In the genomic region with DNA sequence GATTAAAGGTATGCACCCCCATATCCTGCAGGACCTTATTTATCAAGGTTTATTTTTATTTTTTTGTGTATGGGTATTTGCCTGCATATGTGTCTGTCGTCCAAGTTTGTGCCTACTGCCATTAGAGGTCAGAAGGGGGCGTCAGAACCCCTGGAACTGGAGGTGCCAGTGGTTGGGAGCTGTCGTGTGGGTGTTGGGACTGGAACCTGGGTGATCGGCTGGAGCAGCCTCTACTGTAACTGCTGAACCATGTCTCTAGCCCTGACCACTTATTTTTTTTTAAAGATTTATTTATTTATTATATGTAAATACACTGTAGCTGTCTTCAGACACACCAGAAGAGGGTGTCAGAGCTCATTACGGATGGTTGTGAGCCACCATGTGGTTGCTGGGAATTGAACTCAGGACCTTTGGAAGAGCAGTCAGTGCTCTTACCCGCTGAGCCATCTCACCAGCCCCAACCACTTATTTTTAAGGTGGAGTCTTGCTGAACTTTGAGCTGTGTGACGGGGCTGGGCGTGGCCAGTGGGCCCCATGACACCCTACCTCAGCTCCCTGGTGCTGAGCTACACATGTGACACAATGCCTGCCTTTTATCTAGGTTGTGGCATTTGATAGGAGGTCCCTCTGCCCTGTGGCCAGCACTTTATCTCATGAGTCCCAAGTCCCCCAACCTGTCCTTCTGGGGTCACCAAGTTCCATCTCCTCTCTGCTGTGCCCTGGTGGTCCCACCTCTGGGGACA, we compare ENCODE assay signal across 15 mouse cellular contexts. TPM values are rescaled to one million over a fixed set of nuclear protein-coding genes. Genes with fewer than 3 reads are reported as not detected.
A peak's percentile ranks its signal among the peaks of the same experiment; 100 is the strongest.
DNase-seq lines count a peak whose midpoint lies in the region; ATAC-seq lines count a peak whose summit lies in the region.
"Had no signal": no experiment of that assay in that cellular context is flagged by ENCODE, and none has a peak within 500 bp of the region (broad histone marks: within the 10 kb centered on the region; RNA-seq: fewer than 3 reads in every experiment).

No protein-coding gene starts in this region.

- no peak for DNase-seq in midbrain, embryonic 11.5 days (ENCODE audit: low spot score, missing footprints)
- DNase-seq in left cerebral cortex, postnatal 14 days (ENCODE audit: low spot score in 2 of 2), result no peak
- no peak for DNase-seq in frontal cortex, postnatal 25 days (ENCODE audit: low spot score in 2 of 2)
- DNase-seq: cerebellum, postnatal 25 days; gastrocnemius, postnatal 10 days; kidney, postnatal 14 days; left cerebral cortex, postnatal 4 days had no signal

- no peaks in the 10 kb centered on the region for H3K4me1 ChIP-seq in midbrain, embryonic 11.5 days (ENCODE audit: control insufficient read depth, insufficient read depth, low read length)
- H3K4me1 ChIP-seq in midbrain, embryonic 13.5 days (replicated peaks), result no peaks in the 10 kb centered on the region
- peaks cover 55% of the 10 kb centered on the region for H3K4me1 ChIP-seq in heart, embryonic 15.5 days (replicated peaks)
- peaks cover 29% of the 10 kb centered on the region for H3K4me1 ChIP-seq in liver, embryonic 12.5 days
- H3K4me1 ChIP-seq in stomach, embryonic 16.5 days (ENCODE audit: control insufficient read depth, insufficient read depth, low read length), result 0 out of 2 replicates have a peak, but pooled peaks cover 6% of the 10 kb centered on the region

- H3K36me3 ChIP-seq in midbrain, embryonic 11.5 days (ENCODE audit: control insufficient read depth, insufficient read depth, low read length), result no peaks in the 10 kb centered on the region
- H3K36me3 ChIP-seq in midbrain, embryonic 13.5 days, result peaks cover 37% of the 10 kb centered on the region
- no peaks in the 10 kb centered on the region for H3K36me3 ChIP-seq in heart, embryonic 15.5 days
- H3K36me3 ChIP-seq in liver, embryonic 12.5 days, result no peaks in the 10 kb centered on the region
- no peaks in the 10 kb centered on the region for H3K36me3 ChIP-seq in stomach, embryonic 16.5 days (ENCODE audit: control insufficient read depth, insufficient read depth, low read length)

- H3K9ac ChIP-seq in midbrain, embryonic 11.5 days (ENCODE audit: low read length), result no peak overlapping the region
- H3K9ac ChIP-seq in midbrain, embryonic 13.5 days (replicated peaks), result no peak overlapping the region
- H3K9ac ChIP-seq in heart, embryonic 15.5 days, result no peak overlapping the region
- no peak overlapping the region for H3K9ac ChIP-seq in liver, embryonic 12.5 days
- H3K9ac ChIP-seq in stomach, embryonic 16.5 days (ENCODE audit: low read length), result no peak overlapping the region

- no peak overlapping the region for H3K4me3 ChIP-seq in midbrain, embryonic 11.5 days (ENCODE audit: low read depth, low read length)
- no peak overlapping the region for H3K4me3 ChIP-seq in midbrain, embryonic 13.5 days (replicated peaks)
- H3K4me3 ChIP-seq in heart, embryonic 15.5 days, result no peak overlapping the region
- H3K4me3 ChIP-seq in liver, embryonic 12.5 days, result no peak overlapping the region
- no peak overlapping the region for H3K4me3 ChIP-seq in stomach, embryonic 16.5 days (replicated peaks; ENCODE audit: low read length)
- H3K4me3 ChIP-seq: erythroblast, embryonic 14.5 days had no signal

- 72% methylated on average over 8 of the region's 8 CpGs for WGBS in midbrain, embryonic 11.5 days
- WGBS in midbrain, embryonic 13.5 days, result 70% methylated on average over 8 of the region's 8 CpGs
- WGBS in heart, embryonic 15.5 days, result 55% methylated on average over 8 of the region's 8 CpGs
- 31% methylated on average over 8 of the region's 8 CpGs for WGBS in liver, embryonic 12.5 days (ENCODE audit: insufficient replicate concordance)
- 62% methylated on average over 8 of the region's 8 CpGs for WGBS in stomach, embryonic 16.5 days

- H3K9me3 ChIP-seq in midbrain, embryonic 11.5 days (ENCODE audit: control insufficient read depth, low read length), result no peaks in the 10 kb centered on the region
- no peaks in the 10 kb centered on the region for H3K9me3 ChIP-seq in midbrain, embryonic 13.5 days
- H3K9me3 ChIP-seq in heart, embryonic 15.5 days (replicated peaks), result no peaks in the 10 kb centered on the region
- no peaks in the 10 kb centered on the region for H3K9me3 ChIP-seq in liver, embryonic 12.5 days (replicated peaks)
- H3K9me3 ChIP-seq in stomach, embryonic 16.5 days (replicated peaks; ENCODE audit: control insufficient read depth, low read length), result no peaks in the 10 kb centered on the region

- no peak overlapping the region for H3K4me2 ChIP-seq in midbrain, embryonic 11.5 days
- no peak overlapping the region for H3K4me2 ChIP-seq in midbrain, embryonic 13.5 days (replicated peaks)
- H3K4me2 ChIP-seq in heart, embryonic 15.5 days, result no peak overlapping the region
- no peak overlapping the region for H3K4me2 ChIP-seq in liver, embryonic 12.5 days
- H3K4me2 ChIP-seq in stomach, embryonic 16.5 days (ENCODE audit: low read depth, low read length), result no peak overlapping the region

- peak; percentile 29; the same call in 1 of the 2 replicates for ATAC-seq in midbrain, embryonic 11.5 days (ENCODE audit: low FRiP score)
- no peak; the same call in none of the 2 replicates for ATAC-seq in midbrain, embryonic 13.5 days
- no peak for ATAC-seq in heart, embryonic 15.5 days (replicated peaks; ENCODE audit: insufficient number of reproducible peaks, insufficient read depth, low FRiP score, low read depth)
- peak; percentile 85 for ATAC-seq in liver, embryonic 12.5 days
- peak; percentile 57; the same call in 1 of the 2 replicates for ATAC-seq in stomach, embryonic 16.5 days (ENCODE audit: insufficient read depth, low FRiP score)
- ATAC-seq: Patski had no signal

- H3K27me3 ChIP-seq in midbrain, embryonic 11.5 days (ENCODE audit: control insufficient read depth, insufficient read depth, low read length), result no peaks in the 10 kb centered on the region
- 0 out of 2 replicates have a peak, but pooled peaks cover 6% of the 10 kb centered on the region for H3K27me3 ChIP-seq in midbrain, embryonic 13.5 days
- no peaks in the 10 kb centered on the region for H3K27me3 ChIP-seq in heart, embryonic 15.5 days
- peaks cover 53% of the 10 kb centered on the region for H3K27me3 ChIP-seq in liver, embryonic 12.5 days (replicated peaks)
- H3K27me3 ChIP-seq in stomach, embryonic 16.5 days (ENCODE audit: control insufficient read depth, insufficient read depth, low read length), result peaks cover 7% of the 10 kb centered on the region; the same call in 1 of the 2 replicates
- H3K27me3 ChIP-seq: Patski had no signal

- intact Hi-C loops in left cerebral cortex, postnatal 14 days (cut with DNase I), result no loop called here

- H3K27ac ChIP-seq in midbrain, embryonic 11.5 days (ENCODE audit: low read depth, low read length), result no peak overlapping the region
- no peak overlapping the region for H3K27ac ChIP-seq in midbrain, embryonic 13.5 days
- peak overlapping the region; percentile 98 for H3K27ac ChIP-seq in heart, embryonic 15.5 days
- H3K27ac ChIP-seq in liver, embryonic 12.5 days, result peak overlapping the region; percentile 52
- no peak overlapping the region for H3K27ac ChIP-seq in stomach, embryonic 16.5 days (ENCODE audit: low read length)
- H3K27ac ChIP-seq: macrophage had no signal

RNA-seq across cellular contexts. Expression of gene Nmrk2, which starts 1.3 kb away (rescaled TPM):
- polyA plus RNA-seq in midbrain, embryonic 11.5 days (2014; fragmentation: Nextera tagmentation; extraction: Ambion mirVana), result not detected in 2 replicates
- 0.16 TPM in 1 of 2 replicates, not detected in the other for polyA plus RNA-seq in midbrain, embryonic 13.5 days (2015; fragmentation: Nextera tagmentation; extraction: Ambion mirVana)
- 7.3 and 9.1 TPM in 2 replicates for polyA plus RNA-seq in heart, embryonic 15.5 days (2015; fragmentation: Nextera tagmentation; extraction: Ambion mirVana)
- polyA plus RNA-seq in liver, embryonic 12.5 days (2016; fragmentation: Nextera tagmentation; extraction: Ambion mirVana), result not detected in 2 replicates
- polyA plus RNA-seq in stomach, embryonic 16.5 days (2015; fragmentation: Nextera tagmentation; extraction: Ambion mirVana), result 0.57 TPM in 1 of 2 replicates, not detected in the other
- total RNA-seq in left cerebral cortex, postnatal 14 days (2021), result under 1 TPM in 1 of 2 experiments, not detected in 1; 0.17 TPM
- total RNA-seq: neutrophil, adult 5-6 weeks had no signal
- polyA plus RNA-seq: erythroblast, embryonic 14.5 days; macrophage had no signal

RNA-seq across cellular contexts. Expression of gene 4930442H23Rik, which starts 19.5 kb away (rescaled TPM):
- not detected in 2 replicates for polyA plus RNA-seq in midbrain, embryonic 11.5 days (2014; fragmentation: Nextera tagmentation; extraction: Ambion mirVana)
- 0.12 and 0.15 TPM in 2 replicates for polyA plus RNA-seq in midbrain, embryonic 13.5 days (2015; fragmentation: Nextera tagmentation; extraction: Ambion mirVana)
- not detected in 2 replicates for polyA plus RNA-seq in heart, embryonic 15.5 days (2015; fragmentation: Nextera tagmentation; extraction: Ambion mirVana)
- polyA plus RNA-seq in liver, embryonic 12.5 days (2016; fragmentation: Nextera tagmentation; extraction: Ambion mirVana), result not detected in 2 replicates
- not detected in 2 replicates for polyA plus RNA-seq in stomach, embryonic 16.5 days (2015; fragmentation: Nextera tagmentation; extraction: Ambion mirVana)
- total RNA-seq in left cerebral cortex, postnatal 14 days (2021), result not detected
- total RNA-seq: gastrocnemius, postnatal 10 days; left cerebral cortex, postnatal 4 days; neutrophil, adult 5-6 weeks had no signal
- polyA plus RNA-seq: erythroblast, embryonic 14.5 days; macrophage had no signal

RNA-seq across cellular contexts. Expression of gene Dapk3, which starts 20.3 kb away (rescaled TPM):
- polyA plus RNA-seq in midbrain, embryonic 11.5 days (2014; fragmentation: Nextera tagmentation; extraction: Ambion mirVana), result 49.7 and 50.6 TPM in 2 replicates
- 48.4 and 67.3 TPM in 2 replicates for polyA plus RNA-seq in midbrain, embryonic 13.5 days (2015; fragmentation: Nextera tagmentation; extraction: Ambion mirVana)
- 38.4 and 43.1 TPM in 2 replicates for polyA plus RNA-seq in heart, embryonic 15.5 days (2015; fragmentation: Nextera tagmentation; extraction: Ambion mirVana)
- 41.7 TPM in 2 replicates for polyA plus RNA-seq in liver, embryonic 12.5 days (2016; fragmentation: Nextera tagmentation; extraction: Ambion mirVana)
- polyA plus RNA-seq in stomach, embryonic 16.5 days (2015; fragmentation: Nextera tagmentation; extraction: Ambion mirVana), result 30.5 and 32.4 TPM in 2 replicates
- 10 to 100 TPM; 72.2 to 73.3 TPM for total RNA-seq in left cerebral cortex, postnatal 14 days (2021)

RNA-seq across cellular contexts. Expression of gene Eef2, which starts 26.7 kb away (rescaled TPM):
- polyA plus RNA-seq in midbrain, embryonic 11.5 days (2014; fragmentation: Nextera tagmentation; extraction: Ambion mirVana), result 398 and 422 TPM in 2 replicates
- polyA plus RNA-seq in midbrain, embryonic 13.5 days (2015; fragmentation: Nextera tagmentation; extraction: Ambion mirVana), result 565 and 579 TPM in 2 replicates
- polyA plus RNA-seq in heart, embryonic 15.5 days (2015; fragmentation: Nextera tagmentation; extraction: Ambion mirVana), result 350 and 441 TPM in 2 replicates
- polyA plus RNA-seq in liver, embryonic 12.5 days (2016; fragmentation: Nextera tagmentation; extraction: Ambion mirVana), result 440 and 450 TPM in 2 replicates
- polyA plus RNA-seq in stomach, embryonic 16.5 days (2015; fragmentation: Nextera tagmentation; extraction: Ambion mirVana), result 533 and 575 TPM in 2 replicates
- total RNA-seq in left cerebral cortex, postnatal 14 days (2021), result 100 to 1,000 TPM; 936 to 941 TPM

RNA-seq across cellular contexts. Expression of gene Atcay, which starts 27.5 kb away (rescaled TPM):
- 21.2 and 22.2 TPM in 2 replicates for polyA plus RNA-seq in midbrain, embryonic 11.5 days (2014; fragmentation: Nextera tagmentation; extraction: Ambion mirVana)
- polyA plus RNA-seq in midbrain, embryonic 13.5 days (2015; fragmentation: Nextera tagmentation; extraction: Ambion mirVana), result 66.0 and 77.3 TPM in 2 replicates
- 0.25 and 1.1 TPM in 2 replicates for polyA plus RNA-seq in heart, embryonic 15.5 days (2015; fragmentation: Nextera tagmentation; extraction: Ambion mirVana)
- polyA plus RNA-seq in liver, embryonic 12.5 days (2016; fragmentation: Nextera tagmentation; extraction: Ambion mirVana), result 0.05 and 0.06 TPM in 2 replicates
- polyA plus RNA-seq in stomach, embryonic 16.5 days (2015; fragmentation: Nextera tagmentation; extraction: Ambion mirVana), result 1.5 TPM in 2 replicates
- 100 to 1,000 TPM; 196 to 211 TPM for total RNA-seq in left cerebral cortex, postnatal 14 days (2021)
- total RNA-seq: neutrophil, adult 5-6 weeks had no signal
- polyA plus RNA-seq: erythroblast, embryonic 14.5 days; macrophage had no signal

Comparison
In these comparisons a context has a peak if more than half of its experiments do, and no peak if none do; other contexts are left out.
1. ATAC-seq: peak in midbrain, embryonic 11.5 days (single experiment), liver, embryonic 12.5 days (single experiment) and stomach, embryonic 16.5 days (single experiment); none in midbrain, embryonic 13.5 days (single experiment) and heart, embryonic 15.5 days (single experiment).
2. H3K27ac ChIP-seq: peak in heart, embryonic 15.5 days (single experiment) and liver, embryonic 12.5 days (single experiment); none in midbrain, embryonic 11.5 days (single experiment), midbrain, embryonic 13.5 days (single experiment) and stomach, embryonic 16.5 days (single experiment).